Mouse (Mus musculus): Measurements from ENCODE around the gene Srrm2. TPM values are rescaled to one million over a fixed set of nuclear protein-coding genes. Genes with fewer than 3 reads are reported as not detected.

The Srrm2 gene
- total and polyA plus RNA-seq, 3 experiments = 26.7 to 383 (median 90.4) TPM

DNA sequence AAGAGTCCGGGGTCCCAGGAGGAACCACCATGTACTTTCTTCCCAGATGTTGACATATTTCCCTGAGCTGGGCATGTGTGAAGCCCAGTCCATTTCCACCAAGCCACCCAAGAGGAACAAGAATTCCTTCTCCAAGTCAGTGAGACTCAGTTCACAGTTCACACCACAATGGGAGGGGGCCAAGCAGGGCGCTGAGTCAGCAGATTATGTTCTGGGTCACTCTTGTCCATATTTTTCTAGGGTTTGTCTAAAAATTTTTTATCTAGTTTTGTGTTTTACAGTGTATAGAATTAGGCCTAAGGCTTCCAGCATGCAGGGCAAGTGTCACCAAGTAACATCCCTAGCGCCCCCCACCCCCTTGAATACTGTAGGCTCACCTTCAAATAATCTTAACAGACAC, 29.2 kb upstream of the Srrm2 start:
- peaks cover 0 to 3% of the 10 kb centered on the region in 2 experiments; a peak in 1 of 4 replicates for H3K4me1 ChIP-seq (ENCODE audit: control insufficient read depth in 1 of 2, insufficient read depth in 2 of 2)
- DNase-seq (ENCODE audit: extremely low read depth) = no peak
- in situ Hi-C loops (cut with MboI; ENCODE audit: low pct_ligation_motif_present, low pct_unique_long_range_greater_than_20kb, low sequenced_read_pairs) = no loop called here
- H3K4me3 ChIP-seq (replicated peaks in 1 of 3; ENCODE audit: low read depth in 2 of 3, low read length in 2 of 3, poor library complexity in 1 of 3) = no peak overlapping the region
- H3K79me2 ChIP-seq (replicated peaks; ENCODE audit: control insufficient read depth, extremely low read depth, insufficient read depth, poor library complexity, severe bottlenecking) = no peaks in the 10 kb centered on the region
- H3K9ac ChIP-seq (ENCODE audit: insufficient read depth, low read depth) = no peak overlapping the region
- H3K9me3 ChIP-seq (replicated peaks; ENCODE audit: low read length) = peaks cover 5% of the 10 kb centered on the region
- TF ChIP-seq KAT2A (IDR thresholded peaks at IDR 0.05; ENCODE audit: insufficient replicate concordance, low read length) (no peak), EP300 (IDR thresholded peaks at IDR 0.05; ENCODE audit: low read length) (no peak), MAFK (IDR thresholded peaks at IDR 0.05; ENCODE audit: insufficient replicate concordance, low read length) (peak; percentile 92), GABPA (IDR thresholded peaks at IDR 0.05; ENCODE audit: insufficient replicate concordance, low read depth, low read length) (no peak), IRF4 (IDR thresholded peaks at IDR 0.05; ENCODE audit: low read depth, low read length) (no peak), MYC (IDR thresholded peaks at IDR 0.05; ENCODE audit: low read depth, low read length) (no peak)
- no peak overlapping the region for H3K27ac ChIP-seq (ENCODE audit: insufficient read depth, low read depth)
- peaks cover 31 to 65% of the 10 kb centered on the region in 2 experiments for H3K36me3 ChIP-seq (replicated peaks in 1 of 2; ENCODE audit: control insufficient read depth in 1 of 2, insufficient read depth in 1 of 2, low read length in 1 of 2)
- no peak overlapping the region for H3K4me2 ChIP-seq (ENCODE audit: insufficient read depth, low read depth, poor library complexity, severe bottlenecking)
- H3K27me3 ChIP-seq (replicated peaks) = no peaks in the 10 kb centered on the region
- dilution Hi-C loops (cut with MboI; ENCODE audit: extremely low pct_ligation_motif_present, extremely low pct_unique_long_range_greater_than_20kb, low sequenced_read_pairs) = no loop called here

DNA sequence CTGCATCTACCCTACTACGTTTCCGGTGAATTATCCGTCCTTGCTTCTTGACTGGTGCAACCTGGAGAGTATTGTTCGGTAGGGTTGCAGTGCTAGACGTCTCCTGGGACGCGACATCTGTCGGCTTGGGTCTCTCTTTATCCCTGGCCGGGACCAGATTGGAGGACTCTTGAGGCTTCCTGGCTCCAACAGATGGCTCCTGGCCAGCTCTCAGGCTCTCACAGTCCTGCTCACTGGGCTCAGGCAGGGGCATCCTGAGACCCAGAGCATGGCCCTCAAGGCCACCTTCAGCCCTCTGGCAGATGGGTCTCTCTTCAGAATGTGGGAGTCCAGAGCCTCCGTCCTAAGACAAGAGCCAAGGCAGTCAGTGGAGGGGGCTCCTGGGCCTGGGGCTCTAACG, 27.4 kb upstream of the Srrm2 start:
- Histone ChIP-seq H3K4me1 (ENCODE audit: control insufficient read depth in 1 of 2, insufficient read depth in 2 of 2) (peaks cover 0 to 3% of the 10 kb centered on the region in 2 experiments; a peak in 1 of 4 replicates), H3K27ac (ENCODE audit: insufficient read depth, low read depth) (no peak overlapping the region), H3K9me3 (replicated peaks; ENCODE audit: low read length) (peaks cover 5% of the 10 kb centered on the region), H3K4me3 (replicated peaks in 1 of 3; ENCODE audit: low read depth in 2 of 3, low read length in 2 of 3, poor library complexity in 1 of 3) (no peak overlapping the region), H3K4me2 (ENCODE audit: insufficient read depth, low read depth, poor library complexity, severe bottlenecking) (no peak overlapping the region), H3K9ac (ENCODE audit: insufficient read depth, low read depth) (no peak overlapping the region), H3K36me3 (replicated peaks in 1 of 2; ENCODE audit: control insufficient read depth in 1 of 2, insufficient read depth in 1 of 2, low read length in 1 of 2) (peaks cover 16 to 50% of the 10 kb centered on the region in 2 experiments), H3K27me3 (replicated peaks) (no peaks in the 10 kb centered on the region), H3K79me2 (replicated peaks; ENCODE audit: control insufficient read depth, extremely low read depth, insufficient read depth, poor library complexity, severe bottlenecking) (no peaks in the 10 kb centered on the region)
- no peak for DNase-seq (ENCODE audit: extremely low read depth)
- TF ChIP-seq EP300 (IDR thresholded peaks at IDR 0.05; ENCODE audit: low read length) (no peak), CTCF (conservative IDR thresholded peaks at IDR 0.05 in 1 of 2, IDR thresholded peaks at IDR 0.05 in 1 of 2; ENCODE audit: low read depth in 2 of 2, low read length in 2 of 2) (no peak), MEF2A (IDR thresholded peaks at IDR 0.05; ENCODE audit: borderline replicate concordance, low read depth, low read length) (no peak), MAX (IDR thresholded peaks at IDR 0.05; ENCODE audit: low read length) (no peak), CHD1 (IDR thresholded peaks at IDR 0.05; ENCODE audit: low read depth, low read length) (no peak), SIN3A (IDR thresholded peaks at IDR 0.05; ENCODE audit: low read length) (no peak), MXI1 (IDR thresholded peaks at IDR 0.05; ENCODE audit: low read depth, low read length) (no peak), RAD21 (IDR thresholded peaks at IDR 0.05; ENCODE audit: low read depth, low read length) (no peak), UBTF (IDR thresholded peaks at IDR 0.05; ENCODE audit: low read depth, low read length) (no peak), ELF1 (IDR thresholded peaks at IDR 0.05; ENCODE audit: low read depth, low read length) (no peak), TCF12 (IDR thresholded peaks at IDR 0.05; ENCODE audit: low read depth, low read length) (no peak), CHD2 (IDR thresholded peaks at IDR 0.05; ENCODE audit: low read length) (no peak), MYC (IDR thresholded peaks at IDR 0.05; ENCODE audit: low read depth, low read length) (no peak), ETS1 (conservative IDR thresholded peaks at IDR 0.05; ENCODE audit: low read depth, low read length) (no peak)
- in situ Hi-C loops (cut with MboI; ENCODE audit: low pct_ligation_motif_present, low pct_unique_long_range_greater_than_20kb, low sequenced_read_pairs) = no loop called here
- dilution Hi-C loops (cut with MboI; ENCODE audit: extremely low pct_ligation_motif_present, extremely low pct_unique_long_range_greater_than_20kb, low sequenced_read_pairs) = no loop called here

All from CH12.LX (cell line).